Mouse (Mus musculus) lung, adult 10 weeks (tissue): Measurements from ENCODE around the gene Egln1. TPM values are rescaled to one million over a fixed set of nuclear protein-coding genes. Genes with fewer than 3 reads are reported as not detected.

ENCODE experiments used
- polyA plus RNA-seq: library from polyadenylated mRNA; stranded (reverse); fragments of 350-450 nt; fragmentation: Illumina TruSeq; extraction: RNeasy Lipid Tissue Mini Kit (QIAGEN cat#74804); gene quantifications from one replicate; pipeline ENCODE4 v1.2.3, GENCODE M21; 2014; ENCODE audit warnings: low read depth, low replicate concordance; ENCODE audit not compliant: insufficient read depth

Egln1 gene
- 30.1 TPM for polyA plus RNA-seq

DNA sequence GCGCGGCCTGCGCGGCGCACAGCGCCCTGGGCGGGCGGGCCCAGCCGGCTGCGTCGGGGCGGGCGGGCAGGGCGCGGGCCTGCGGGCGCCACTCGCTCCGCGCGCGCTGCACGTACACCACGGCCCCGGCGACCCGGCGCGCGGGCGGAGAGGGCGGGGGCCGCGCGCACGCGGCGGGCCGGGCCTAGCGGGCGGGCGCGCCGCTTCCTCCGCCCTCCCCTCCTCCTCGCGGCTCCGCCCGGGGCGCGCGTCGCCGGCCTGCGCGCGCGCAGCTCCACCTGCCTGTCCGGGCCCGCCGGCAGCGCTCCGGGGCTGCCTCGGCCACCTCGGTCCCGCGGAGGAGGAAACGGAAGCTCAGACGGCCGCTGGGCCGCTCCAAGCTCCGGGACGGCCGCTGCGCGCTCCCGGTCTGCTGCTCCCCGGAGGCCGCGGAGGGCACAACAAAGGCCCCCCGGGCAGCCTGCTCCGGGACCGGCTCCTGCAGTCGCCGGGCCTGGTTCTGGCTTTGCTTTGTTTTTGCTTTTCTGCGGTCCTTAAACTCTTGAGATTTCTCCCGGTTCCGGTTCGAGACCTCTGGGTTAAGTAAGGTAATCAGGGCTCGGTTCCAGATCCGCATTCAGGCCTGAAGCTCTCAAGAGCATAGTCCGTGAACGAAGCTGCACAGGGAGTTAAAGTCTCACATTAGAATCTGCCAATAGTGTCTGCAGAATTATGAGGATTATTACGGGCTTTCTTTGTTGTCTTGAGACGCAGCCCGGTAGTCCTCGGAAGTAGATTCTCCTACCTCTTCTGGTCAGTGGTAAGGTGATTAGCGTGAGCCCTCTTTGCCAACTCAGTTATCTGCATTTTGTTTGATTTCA is at the start of gene Egln1:
Gene Egln1, minus strand, starts transcription at position 116 of the 860 bp plus-strand sequence.

DNA sequence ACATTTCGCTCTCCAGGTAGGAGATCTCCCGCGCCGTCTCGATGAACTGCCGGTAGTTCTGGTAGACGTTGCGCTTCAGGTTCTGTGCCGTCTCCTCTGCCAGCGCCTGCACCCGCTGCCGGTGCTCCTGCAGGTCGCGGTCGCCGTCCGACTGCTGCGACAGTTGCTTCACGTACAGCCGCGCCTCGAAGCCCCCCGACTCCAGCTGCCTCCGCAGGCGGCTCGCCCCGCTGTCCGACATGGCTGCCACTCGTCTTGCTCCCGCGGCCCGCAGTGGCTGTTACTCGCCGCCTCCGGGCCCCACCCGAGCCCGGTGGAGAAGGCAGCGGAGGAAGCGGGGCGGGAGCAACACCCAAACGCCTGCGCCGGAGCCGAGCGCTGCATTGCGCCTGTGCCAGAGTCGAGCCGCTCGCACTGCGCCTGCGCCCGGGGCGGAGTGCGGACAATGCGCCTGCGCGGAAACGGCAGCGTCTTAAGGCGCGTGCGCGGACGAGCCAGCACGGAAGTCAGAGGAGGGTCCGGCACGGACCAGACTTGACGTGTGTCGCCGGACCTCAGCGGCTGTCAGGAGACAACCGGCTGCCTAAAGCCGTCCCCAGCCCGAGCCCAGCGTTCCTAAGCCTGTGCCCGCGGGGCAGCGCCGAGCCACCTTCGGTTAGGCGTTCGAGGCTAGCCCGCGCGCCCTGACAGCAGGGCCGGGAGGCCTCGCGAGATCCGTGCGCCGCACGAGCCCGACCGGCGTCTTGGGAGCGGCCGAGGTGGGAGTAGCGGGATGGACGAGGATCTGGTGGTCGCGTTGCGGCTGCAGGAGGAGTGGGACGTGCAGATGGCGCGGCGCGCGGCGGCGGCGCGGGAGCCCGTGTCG is 51.5 kb downstream of the Egln1 start, which contains the start of the genes Exoc8 and Sprtn:
Gene Exoc8, minus strand, starts transcription at position 320 of the 865 bp plus-strand sequence.
Gene Sprtn, plus strand, starts transcription at position 501 of the 865 bp plus-strand sequence.

DNA sequence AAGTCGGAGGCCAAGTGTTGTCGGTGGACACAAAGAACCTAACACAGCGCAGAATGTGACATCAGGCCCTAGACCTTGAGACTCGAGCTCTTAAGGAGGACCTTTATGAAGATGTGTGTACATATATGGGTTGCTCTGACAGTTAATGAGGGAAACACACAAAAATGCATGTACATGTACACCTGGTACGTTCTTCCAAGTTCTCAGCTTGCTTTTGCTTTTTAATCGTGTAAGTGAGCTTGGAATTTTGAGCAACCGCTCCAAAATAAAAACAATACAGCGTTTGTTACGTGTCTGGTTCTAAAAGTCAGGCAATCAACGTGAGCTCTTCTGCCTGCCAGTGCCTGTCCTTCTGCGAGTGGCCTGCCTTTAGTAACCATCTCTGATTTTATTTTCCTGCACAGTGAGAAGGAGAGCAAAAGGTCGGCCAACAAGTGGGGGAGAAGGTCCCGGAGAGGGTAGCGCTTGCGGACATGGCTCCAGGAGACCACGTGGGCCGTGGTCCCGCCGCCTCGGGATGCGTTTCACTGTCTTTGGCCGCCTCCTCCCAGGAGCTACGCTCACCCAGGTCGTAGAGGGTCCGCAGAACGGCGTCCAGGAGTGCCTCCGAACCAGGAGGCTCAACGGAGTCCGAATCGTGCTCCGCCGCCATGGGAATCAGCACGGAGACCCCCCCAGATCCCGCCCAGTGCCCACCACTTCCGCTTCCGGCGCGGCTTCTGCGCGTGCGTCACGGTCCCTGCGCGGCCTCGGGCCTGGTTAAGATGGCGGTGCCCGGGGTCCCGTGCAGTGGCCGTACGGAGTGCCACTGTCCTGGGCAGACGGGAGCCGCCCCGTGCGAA is 86.6 kb downstream of the Egln1 start, which contains the start of the genes Gnpat and 2810004N23Rik:
Gene Gnpat, plus strand, starts transcription at position 713 of the 842 bp plus-strand sequence.
Gene 2810004N23Rik, minus strand, starts transcription at position 800 of the 842 bp plus-strand sequence.

Other genes starting within 250 kb of the Egln1 start
- gene Ttc13, start 227.3 kb downstream of the Egln1 start, polyA plus RNA-seq = 10.7 TPM
- gene Arv1, start 227.2 kb downstream of the Egln1 start, polyA plus RNA-seq = 5.7 TPM
- 3.0 TPM for gene Fam89a, start 197.5 kb downstream of the Egln1 start, polyA plus RNA-seq
- 0.12 TPM for gene Trim67, start 156.2 kb downstream of the Egln1 start, polyA plus RNA-seq
- 38.5 TPM for gene Gnpat, start 86.3 kb downstream of the Egln1 start, polyA plus RNA-seq
- gene 2810004N23Rik, start 86.2 kb downstream of the Egln1 start, polyA plus RNA-seq = 14.4 TPM
- 7.6 TPM for gene Exoc8, start 51.6 kb downstream of the Egln1 start, polyA plus RNA-seq
- 8.8 TPM for gene Sprtn, start 51.4 kb downstream of the Egln1 start, polyA plus RNA-seq
- 50.0 TPM for gene Tsnax, start 63.7 kb upstream of the Egln1 start, polyA plus RNA-seq
- 0.41 TPM for gene Disc1, start 104.9 kb upstream of the Egln1 start, polyA plus RNA-seq